Mouse (Mus musculus): Measurements from ENCODE around the gene Polh. TPM values are rescaled to one million over a fixed set of nuclear protein-coding genes. Genes with fewer than 3 reads are reported as not detected.
A peak's percentile ranks its signal among the peaks of the same experiment; 100 is the strongest.

Gene Polh
- polyA plus RNA-seq, 1 experiment from 2014 or later = 8.0 TPM

- 65% methylated on average over 13 of the region's 13 CpGs for WGBS
- Histone ChIP-seq H3K9ac (ENCODE audit: low read length) (no peak overlapping the region), H3K4me3 (ENCODE audit: low read depth, low read length) (no peak overlapping the region), H3K27me3 (ENCODE audit: control insufficient read depth, insufficient read depth, low read length) (no peaks in the 10 kb centered on the region), H3K27ac (replicated peaks) (peak overlapping the region; percentile 18; the same call in 1 of the 2 replicates), H3K9me3 (ENCODE audit: control insufficient read depth, low read length) (no peaks in the 10 kb centered on the region), H3K36me3 (ENCODE audit: control insufficient read depth, insufficient read depth, low read length) (peaks cover 22% of the 10 kb centered on the region), H3K4me2 (replicated peaks; ENCODE audit: low read depth) (no peak overlapping the region), H3K4me1 (replicated peaks; ENCODE audit: control insufficient read depth, insufficient read depth) (no peaks in the 10 kb centered on the region)
- ATAC-seq (ENCODE audit: low FRiP score, low TSS enrichment) (peak; percentile 24; the same call in 1 of the 2 replicates), DNase-seq (ENCODE audit: low spot score) (peak; percentile 36)
- TF ChIP-seq CTCF (IDR thresholded peaks at IDR 0.05; ENCODE audit: low read depth) (no peak), EP300 (optimal IDR thresholded peaks at IDR 0.05) (no peak)
Observed at GRCm38 (mm10) chr17:46129741-46130498, 72.5 kb downstream of the Polh start.

GRCm38 (mm10) chr17:46127814-46128493 is 74.5 kb downstream of the Polh start:
- Histone ChIP-seq H3K27ac (replicated peaks) (no peak overlapping the region), H3K27me3 (ENCODE audit: control insufficient read depth, insufficient read depth, low read length) (no peaks in the 10 kb centered on the region), H3K9me3 (ENCODE audit: control insufficient read depth, low read length) (no peaks in the 10 kb centered on the region), H3K4me3 (ENCODE audit: low read depth, low read length) (no peak overlapping the region), H3K4me2 (replicated peaks; ENCODE audit: low read depth) (no peak overlapping the region), H3K9ac (ENCODE audit: low read length) (no peak overlapping the region), H3K36me3 (ENCODE audit: control insufficient read depth, insufficient read depth, low read length) (peaks cover 29% of the 10 kb centered on the region), H3K4me1 (replicated peaks; ENCODE audit: control insufficient read depth, insufficient read depth) (no peaks in the 10 kb centered on the region)
- ATAC-seq (ENCODE audit: low FRiP score, low TSS enrichment) (no peak), DNase-seq (ENCODE audit: low spot score) (no peak)
- 70% methylated on average over 6 of the region's 6 CpGs for WGBS
- TF ChIP-seq EP300 (optimal IDR thresholded peaks at IDR 0.05) (no peak), CTCF (IDR thresholded peaks at IDR 0.05; ENCODE audit: low read depth) (no peak)

GRCm38 (mm10) chr17:46126608-46127007 is 75.8 kb downstream of the Polh start:
- H3K4me1 ChIP-seq (replicated peaks; ENCODE audit: control insufficient read depth, insufficient read depth) = no peaks in the 10 kb centered on the region
- H3K4me3 ChIP-seq (ENCODE audit: low read depth, low read length) = no peak overlapping the region
- WGBS = 44% methylated on average over 6 of the region's 6 CpGs
- TF ChIP-seq EP300 (optimal IDR thresholded peaks at IDR 0.05) (no peak), CTCF (IDR thresholded peaks at IDR 0.05; ENCODE audit: low read depth) (no peak)
- no peak overlapping the region for H3K4me2 ChIP-seq (replicated peaks; ENCODE audit: low read depth)
- H3K27me3 ChIP-seq (ENCODE audit: control insufficient read depth, insufficient read depth, low read length) = no peaks in the 10 kb centered on the region
- ATAC-seq (ENCODE audit: low FRiP score, low TSS enrichment) (no peak), DNase-seq (ENCODE audit: low spot score) (no peak)
- H3K9ac ChIP-seq (ENCODE audit: low read length) = no peak overlapping the region
- H3K36me3 ChIP-seq (ENCODE audit: control insufficient read depth, insufficient read depth, low read length) = peaks cover 30% of the 10 kb centered on the region
- no peaks in the 10 kb centered on the region for H3K9me3 ChIP-seq (ENCODE audit: control insufficient read depth, low read length)
- no peak overlapping the region for H3K27ac ChIP-seq (replicated peaks)

- Histone ChIP-seq H3K27me3 (ENCODE audit: control insufficient read depth, insufficient read depth, low read length) (no peaks in the 10 kb centered on the region), H3K4me1 (replicated peaks; ENCODE audit: control insufficient read depth, insufficient read depth) (no peaks in the 10 kb centered on the region), H3K4me3 (ENCODE audit: low read depth, low read length) (no peak overlapping the region), H3K9ac (ENCODE audit: low read length) (no peak overlapping the region), H3K9me3 (ENCODE audit: control insufficient read depth, low read length) (no peaks in the 10 kb centered on the region), H3K4me2 (replicated peaks; ENCODE audit: low read depth) (no peak overlapping the region), H3K36me3 (ENCODE audit: control insufficient read depth, insufficient read depth, low read length) (peaks cover 33% of the 10 kb centered on the region), H3K27ac (replicated peaks) (no peak overlapping the region)
- 78% methylated on average over 12 of the region's 12 CpGs for WGBS
- DNase-seq (ENCODE audit: low spot score) (no peak), ATAC-seq (ENCODE audit: low FRiP score, low TSS enrichment) (peak; percentile 10; the same call in 1 of the 2 replicates)
- TF ChIP-seq CTCF (IDR thresholded peaks at IDR 0.05; ENCODE audit: low read depth) = 0 out of 2 replicates have a peak, but pooled peaks have one; percentile 6
- no peak for TF ChIP-seq EP300 (optimal IDR thresholded peaks at IDR 0.05)
Observed at GRCm38 (mm10) chr17:46123953-46124700, 78.3 kb downstream of the Polh start.

- TF ChIP-seq CTCF (IDR thresholded peaks at IDR 0.05; ENCODE audit: low read depth) (no peak), EP300 (optimal IDR thresholded peaks at IDR 0.05) (no peak)
- Histone ChIP-seq H3K4me1 (replicated peaks; ENCODE audit: control insufficient read depth, insufficient read depth) (no peaks in the 10 kb centered on the region), H3K27ac (replicated peaks) (no peak overlapping the region), H3K4me3 (ENCODE audit: low read depth, low read length) (no peak overlapping the region), H3K4me2 (replicated peaks; ENCODE audit: low read depth) (no peak overlapping the region), H3K9ac (ENCODE audit: low read length) (no peak overlapping the region), H3K36me3 (ENCODE audit: control insufficient read depth, insufficient read depth, low read length) (peaks cover 32% of the 10 kb centered on the region), H3K27me3 (ENCODE audit: control insufficient read depth, insufficient read depth, low read length) (no peaks in the 10 kb centered on the region), H3K9me3 (ENCODE audit: control insufficient read depth, low read length) (no peaks in the 10 kb centered on the region)
- no peak for DNase-seq (ENCODE audit: low spot score)
- no peak for ATAC-seq (ENCODE audit: low FRiP score, low TSS enrichment)
- 92% methylated on average over 4 of the region's 4 CpGs for WGBS
Observed at GRCm38 (mm10) chr17:46123285-46123684, 79.2 kb downstream of the Polh start.
